Mouse (Mus musculus): Measurements from ENCODE around the gene Magt1.

GRCm38 (mm10) chrX:106001605-106002004 lies 10.1 kb downstream of the Magt1 start:
- TF ChIP-seq CTCF (IDR thresholded peaks at IDR 0.05; ENCODE audit: insufficient read depth, low read length) (no peak), POLR2A (IDR thresholded peaks at IDR 0.05; ENCODE audit: borderline replicate concordance, extremely low read depth, low read depth, low read length) (no peak)
